Comparison of ENCODE assay signal across 8 mouse cellular contexts in the genomic region with DNA sequence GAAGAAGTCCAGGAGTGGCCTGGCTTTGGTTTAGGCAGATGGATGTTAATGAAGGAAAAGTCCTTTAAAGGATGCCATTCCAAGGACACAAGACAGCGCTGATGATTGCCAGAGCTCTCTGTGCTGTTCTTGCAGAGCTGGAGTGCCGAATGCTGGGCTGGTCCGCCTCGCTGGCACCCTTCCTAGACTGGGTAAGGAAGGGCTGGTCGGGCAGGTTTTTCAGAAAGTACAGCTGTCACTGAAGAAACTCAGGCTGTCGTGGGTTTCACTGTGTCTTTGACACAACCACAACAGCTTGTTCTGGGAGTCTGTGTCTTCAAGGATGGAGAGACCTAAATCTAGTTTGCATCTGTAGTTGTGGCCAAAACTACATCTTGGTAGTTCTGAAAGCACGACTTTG.
A peak's percentile ranks its signal among the peaks of the same experiment; 100 is the strongest.
DNase-seq lines count a peak whose midpoint lies in the region; ATAC-seq and TF ChIP-seq lines count a peak whose summit lies in the region.
"Had no signal": no experiment of that assay in that cellular context is flagged by ENCODE, and none has a peak within 500 bp of the region (broad histone marks: within the 10 kb centered on the region; RNA-seq: fewer than 3 reads in every experiment).

No protein-coding gene starts in this region.

- no peaks in the 10 kb centered on the region for H3K9me3 ChIP-seq in midbrain, embryonic 14.5 days (ENCODE audit: control insufficient read depth, low read length)
- no peaks in the 10 kb centered on the region for H3K9me3 ChIP-seq in midbrain, embryonic 15.5 days
- no peaks in the 10 kb centered on the region for H3K9me3 ChIP-seq in lung, embryonic 14.5 days (ENCODE audit: low read depth, low read length)

- TF ChIP-seq CTCF in lung, embryonic 14.5 days (IDR thresholded peaks at IDR 0.05; ENCODE audit: low read depth) = no peak

- H3K36me3 ChIP-seq in midbrain, embryonic 14.5 days (ENCODE audit: control insufficient read depth, insufficient read depth, low read length) = no peaks in the 10 kb centered on the region
- no peaks in the 10 kb centered on the region for H3K36me3 ChIP-seq in midbrain, embryonic 15.5 days (replicated peaks)
- H3K36me3 ChIP-seq in lung, embryonic 14.5 days (ENCODE audit: insufficient read depth) = no peaks in the 10 kb centered on the region

- 86% methylated on average over 7 of the region's 7 CpGs for WGBS in midbrain, embryonic 14.5 days
- 75% methylated on average over 7 of the region's 7 CpGs for WGBS in midbrain, embryonic 15.5 days
- 51% methylated on average over 7 of the region's 7 CpGs for WGBS in lung, embryonic 14.5 days

- H3K9ac ChIP-seq in midbrain, embryonic 14.5 days (replicated peaks; ENCODE audit: low read length) = no peak overlapping the region
- H3K9ac ChIP-seq in midbrain, embryonic 15.5 days = no peak overlapping the region
- no peak overlapping the region for H3K9ac ChIP-seq in lung, embryonic 14.5 days

- no peaks in the 10 kb centered on the region for H3K27me3 ChIP-seq in midbrain, embryonic 14.5 days (ENCODE audit: control insufficient read depth, insufficient read depth, low read length)
- H3K27me3 ChIP-seq in midbrain, embryonic 15.5 days (replicated peaks) = no peaks in the 10 kb centered on the region
- H3K27me3 ChIP-seq in lung, embryonic 14.5 days (ENCODE audit: insufficient read depth, low read length) = no peaks in the 10 kb centered on the region
- H3K27me3 ChIP-seq: megakaryocyte, embryonic 14.5 days had no signal

- ATAC-seq in midbrain, embryonic 14.5 days (ENCODE audit: low FRiP score, low TSS enrichment) = no peak
- ATAC-seq in midbrain, embryonic 15.5 days (replicated peaks) = no peak
- no peak; the same call in 1 of the 2 replicates for ATAC-seq in lung, embryonic 14.5 days (ENCODE audit: insufficient read depth)

- no peaks in the 10 kb centered on the region for H3K4me1 ChIP-seq in midbrain, embryonic 14.5 days (ENCODE audit: control insufficient read depth, insufficient read depth, low read length)
- H3K4me1 ChIP-seq in midbrain, embryonic 15.5 days = no peaks in the 10 kb centered on the region
- no peaks in the 10 kb centered on the region for H3K4me1 ChIP-seq in lung, embryonic 14.5 days (ENCODE audit: insufficient read depth)
- H3K4me1 ChIP-seq: megakaryocyte, embryonic 14.5 days had no signal

- DNase-seq in midbrain, embryonic 14.5 days = peak; percentile 8
- peak; percentile 41 for DNase-seq in gonadal fat pad, adult 2 months (ENCODE audit: low read depth)
- DNase-seq in lung, embryonic 14.5 days = peak; percentile 55
- peak; percentile 50 for DNase-seq in telencephalon, adult 2 months (ENCODE audit: low read depth, low spot score)
- no peak for DNase-seq in spleen, adult 18-20 months
- no peak for DNase-seq in neural tube, embryonic 10.5 days (ENCODE audit: extremely low spot score, low spot score)

- no peak overlapping the region for H3K4me3 ChIP-seq in midbrain, embryonic 14.5 days (replicated peaks; ENCODE audit: low read depth, low read length)
- H3K4me3 ChIP-seq in midbrain, embryonic 15.5 days = no peak overlapping the region
- H3K4me3 ChIP-seq in lung, embryonic 14.5 days (ENCODE audit: low read depth, low read length) = no peak overlapping the region
- H3K4me3 ChIP-seq: megakaryocyte, embryonic 14.5 days had no signal

- H3K4me2 ChIP-seq in midbrain, embryonic 14.5 days (ENCODE audit: low read length) = no peak overlapping the region
- no peak overlapping the region for H3K4me2 ChIP-seq in midbrain, embryonic 15.5 days
- no peak overlapping the region for H3K4me2 ChIP-seq in lung, embryonic 14.5 days

- H3K27ac ChIP-seq in midbrain, embryonic 14.5 days (replicated peaks; ENCODE audit: low read depth, low read length) = no peak overlapping the region
- H3K27ac ChIP-seq in midbrain, embryonic 15.5 days = no peak overlapping the region
- no peak overlapping the region for H3K27ac ChIP-seq in lung, embryonic 14.5 days (ENCODE audit: low read depth)

Comparison
In these comparisons a context has a peak if more than half of its experiments do, and no peak if none do; other contexts are left out.
1. DNase-seq: peak in midbrain, embryonic 14.5 days (single experiment), gonadal fat pad, adult 2 months (single experiment), lung, embryonic 14.5 days (single experiment) and telencephalon, adult 2 months (single experiment); none in spleen, adult 18-20 months (0 of 2) and neural tube, embryonic 10.5 days (single experiment).